Mouse (Mus musculus): ENCODE data around the gene Loxl4.

Gene Loxl4

GRCm38 (mm10) chr19:42612654-42613053 is at the start of gene Loxl4:
TSS of gene Loxl4 (minus strand) at chr19:42612813.
- DNase-seq (ENCODE audit: low read depth, low spot score): no peak

- DNase-seq (ENCODE audit: low read depth, low spot score): no peak
These were observed 49.0 kb upstream of the Loxl4 start for GRCm38 (mm10) chr19:42661430-42662164.

GRCm38 (mm10) chr19:42660244-42660565 is 47.6 kb upstream of the Loxl4 start:
- DNase-seq (ENCODE audit: low read depth, low spot score): no peak

DNA sequence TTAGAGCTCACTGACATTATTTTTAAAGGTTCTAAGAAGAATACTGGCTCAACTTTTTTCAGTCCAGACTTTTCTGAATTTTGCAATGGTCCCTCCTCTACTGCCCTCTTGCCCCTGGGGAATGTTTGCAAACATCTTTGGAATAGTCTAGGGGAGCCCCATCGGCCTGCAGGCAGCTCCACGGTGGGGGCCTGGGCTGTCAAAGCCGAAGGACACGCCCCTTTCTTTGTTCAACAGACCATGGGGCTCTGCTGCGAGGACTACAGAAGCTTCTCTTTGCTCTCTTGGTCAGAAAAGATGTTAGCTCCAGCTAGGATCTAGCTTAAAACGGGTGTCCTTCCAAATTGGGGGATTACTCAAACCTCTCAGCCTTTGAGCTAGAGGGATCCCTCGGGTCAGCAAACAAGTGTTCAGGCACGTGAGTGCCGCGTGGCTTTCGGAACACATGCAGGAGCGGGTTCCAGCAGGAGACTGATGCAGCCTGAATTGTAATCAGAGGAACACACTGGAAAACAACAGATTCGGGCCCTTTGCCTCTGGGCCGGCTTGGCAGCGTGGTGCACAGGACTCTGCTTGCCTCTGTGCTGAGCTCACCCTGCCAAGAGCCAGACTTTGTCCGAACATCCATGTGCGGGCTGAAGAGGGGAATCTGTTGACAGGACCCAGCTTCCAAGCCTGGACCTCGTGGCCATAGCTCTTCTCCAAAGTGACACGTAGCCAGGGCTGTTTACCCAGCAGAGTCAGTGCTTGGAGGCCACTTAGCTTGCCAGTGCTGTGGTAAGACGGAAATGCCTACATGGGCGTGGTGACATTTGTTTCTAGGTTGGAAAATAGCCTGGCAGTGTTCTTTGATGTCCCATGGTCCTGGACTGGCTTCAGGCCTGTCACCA is 47.0 kb upstream of the Loxl4 start:
- no peak for DNase-seq (ENCODE audit: low read depth, low spot score)

GRCm38 (mm10) chr19:42658435-42659135 is 46.0 kb upstream of the Loxl4 start:
- DNase-seq (ENCODE audit: low read depth, low spot score): no peak

- no peak for DNase-seq (ENCODE audit: low read depth, low spot score)
These were observed 45.2 kb upstream of the Loxl4 start for GRCm38 (mm10) chr19:42657769-42658168.

GRCm38 (mm10) chr19:42657306-42657705 is 44.7 kb upstream of the Loxl4 start:
- DNase-seq (ENCODE audit: low read depth, low spot score): no peak

GRCm38 (mm10) chr19:42655006-42655405 is 42.4 kb upstream of the Loxl4 start:
- no peak for DNase-seq (ENCODE audit: low read depth, low spot score)

DNA sequence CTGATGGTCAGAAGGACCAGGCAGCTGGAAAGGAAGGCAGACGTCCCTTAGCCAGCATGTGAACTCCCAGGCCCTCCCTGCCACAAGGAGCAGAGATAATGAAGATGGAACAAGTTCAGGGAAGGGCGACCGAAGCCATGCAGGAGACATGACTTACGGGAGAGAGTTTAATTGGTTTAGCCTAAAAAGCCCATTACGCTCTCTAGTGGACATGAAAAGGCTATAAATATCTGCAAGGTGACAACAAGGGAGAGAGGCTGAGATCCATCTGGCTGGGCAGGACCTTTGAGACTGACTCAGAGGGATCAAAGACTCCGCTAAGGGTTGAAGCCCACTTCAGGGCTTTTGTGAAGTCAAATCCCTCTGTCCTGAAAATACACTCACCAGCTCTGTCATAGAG is 40.5 kb upstream of the Loxl4 start:
- no peak for DNase-seq (ENCODE audit: low read depth, low spot score)

DNA sequence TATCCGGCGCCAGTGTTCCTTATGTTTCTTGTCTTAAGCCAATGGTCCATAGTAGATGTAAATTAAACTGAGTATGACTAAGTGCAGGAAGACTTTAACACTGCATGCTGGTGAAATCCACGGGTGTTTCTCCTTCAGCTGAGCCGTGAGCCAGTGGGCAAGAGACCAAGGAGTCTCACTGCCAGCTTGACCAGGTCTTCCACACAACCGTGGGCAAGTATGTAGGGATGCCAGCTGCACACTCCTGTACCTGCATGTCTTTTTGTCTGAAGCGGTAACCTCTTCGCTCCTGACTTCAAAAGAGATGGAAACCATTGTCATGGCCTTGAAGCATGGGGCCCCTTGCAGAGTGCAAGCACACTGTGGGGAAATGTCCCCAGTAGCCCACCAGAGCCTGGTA is 39.8 kb upstream of the Loxl4 start:
- DNase-seq (ENCODE audit: low read depth, low spot score): no peak

DNA sequence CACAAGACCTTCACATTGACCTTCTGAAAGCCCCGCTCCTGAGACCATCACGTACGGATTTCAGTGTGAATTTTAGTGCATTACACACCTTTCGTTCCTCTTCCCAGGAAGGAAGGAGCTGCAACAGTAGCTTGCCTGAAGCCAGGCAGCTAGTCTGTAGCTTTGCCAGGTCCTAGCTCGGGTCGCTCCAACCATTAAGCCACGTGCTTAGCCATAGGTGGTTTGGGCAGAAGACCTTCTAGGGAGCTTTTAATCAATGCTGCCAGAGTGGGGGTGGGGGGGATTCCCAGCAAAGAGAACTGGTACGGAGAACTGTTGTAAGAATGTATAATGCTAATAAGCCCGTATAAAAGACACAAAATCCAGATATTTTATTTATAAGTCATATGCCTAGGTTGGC is 27.6 kb upstream of the Loxl4 start:
- DNase-seq (ENCODE audit: low read depth, low spot score): no peak

GRCm38 (mm10) chr19:42639544-42639943 is 26.9 kb upstream of the Loxl4 start:
- DNase-seq (ENCODE audit: low read depth, low spot score): no peak

- DNase-seq (ENCODE audit: low read depth, low spot score): no peak
These were observed 26.2 kb upstream of the Loxl4 start for GRCm38 (mm10) chr19:42638604-42639481.

GRCm38 (mm10) chr19:42636631-42637030 is 24.0 kb upstream of the Loxl4 start:
- DNase-seq (ENCODE audit: low read depth, low spot score): peak; percentile 82

DNA sequence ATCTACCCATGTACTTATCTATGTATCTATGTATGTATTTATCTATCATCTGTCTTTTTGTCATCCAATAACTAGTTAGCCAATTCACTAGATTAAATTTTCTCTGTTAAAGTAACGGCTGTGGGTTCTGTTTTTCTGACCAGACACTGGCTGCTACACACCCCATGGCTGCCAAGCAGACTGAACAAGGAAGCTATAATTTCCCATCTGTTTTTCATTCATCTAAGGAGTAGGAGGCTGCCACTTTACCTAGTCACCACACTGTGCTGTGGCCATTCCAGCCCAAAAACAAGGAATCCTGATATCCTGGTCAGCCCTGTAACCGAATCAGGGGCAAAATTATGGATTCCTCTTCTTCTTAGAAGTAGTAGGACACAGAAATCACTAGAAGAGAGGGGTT is 21.0 kb upstream of the Loxl4 start:
- no peak for DNase-seq (ENCODE audit: low read depth, low spot score)

GRCm38 (mm10) chr19:42632301-42632700 is 19.7 kb upstream of the Loxl4 start:
- no peak for DNase-seq (ENCODE audit: low read depth, low spot score)

DNA sequence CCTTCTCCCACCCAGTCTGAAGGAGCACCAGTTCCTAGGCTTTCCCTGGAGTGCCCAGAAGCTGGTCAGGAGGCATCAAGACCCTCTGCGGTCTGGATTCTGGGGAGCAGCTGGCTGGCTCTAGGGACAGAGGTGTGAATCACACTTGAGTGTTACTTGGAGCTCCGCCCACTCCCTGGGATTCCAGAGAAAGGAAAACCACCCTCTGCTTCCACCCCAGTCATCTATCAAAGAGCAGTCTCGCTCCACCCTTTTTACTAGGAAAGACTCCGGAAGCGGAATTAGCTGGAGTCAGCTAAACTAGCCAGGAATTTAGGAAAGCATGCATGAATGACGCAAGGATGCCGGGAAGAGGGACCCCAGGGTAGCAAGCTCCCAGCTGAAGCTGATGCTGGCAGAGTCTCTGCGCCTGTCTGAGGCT is 18.9 kb upstream of the Loxl4 start:
- DNase-seq (ENCODE audit: low read depth, low spot score): peak; percentile 37

DNA sequence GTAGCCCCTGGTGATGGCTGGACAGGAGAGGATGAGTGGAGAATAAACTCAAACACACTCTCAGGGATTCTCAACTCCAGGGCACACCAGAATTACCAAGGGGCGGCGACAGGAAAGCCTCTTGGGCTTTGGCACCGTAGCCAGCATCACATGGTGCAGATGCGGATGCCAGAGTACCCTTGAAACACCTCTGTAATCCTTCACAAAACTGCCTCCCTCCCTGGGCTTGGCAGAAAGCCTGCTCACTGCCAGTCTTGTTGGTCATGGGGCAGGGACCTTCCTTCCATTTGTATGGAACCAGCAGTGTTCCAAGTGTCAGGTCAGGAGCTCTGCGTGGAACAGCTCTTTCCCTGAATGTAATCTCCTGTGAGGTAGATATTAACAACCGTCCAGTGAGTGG is 15.5 kb upstream of the Loxl4 start:
- no peak for DNase-seq (ENCODE audit: low read depth, low spot score)

GRCm38 (mm10) chr19:42613647-42614225 is 1.1 kb upstream of the Loxl4 start:
- no peak for DNase-seq (ENCODE audit: low read depth, low spot score)

GRCm38 (mm10) chr19:42613116-42613515 is 503 bp upstream of the Loxl4 start:
- DNase-seq (ENCODE audit: low read depth, low spot score): no peak

DNA sequence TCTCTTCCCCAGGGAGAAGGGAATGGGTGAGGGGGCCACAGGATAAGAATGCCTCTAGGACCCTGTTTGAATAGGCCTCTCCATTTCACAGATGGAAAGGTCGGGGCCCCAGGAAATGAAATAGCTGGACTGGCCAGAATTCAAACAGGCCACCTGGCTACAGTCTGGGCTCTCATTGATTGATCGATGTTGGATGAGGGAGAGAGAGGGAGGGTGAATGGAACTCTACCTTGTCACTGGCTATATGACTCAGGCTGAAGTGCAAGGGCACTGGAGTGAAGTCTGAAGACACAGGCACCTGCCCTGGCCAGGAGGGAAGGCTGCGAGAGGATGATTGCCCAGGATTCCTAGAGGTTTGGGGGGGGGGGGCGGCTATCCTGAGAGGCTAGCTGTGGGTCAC is 867 bp downstream of the Loxl4 start:
- DNase-seq (ENCODE audit: low read depth, low spot score): no peak

Measured in forelimb bud, embryonic 11.5 days (tissue).